ENCODE assay signal across 16 mouse cellular contexts in the genomic region with DNA sequence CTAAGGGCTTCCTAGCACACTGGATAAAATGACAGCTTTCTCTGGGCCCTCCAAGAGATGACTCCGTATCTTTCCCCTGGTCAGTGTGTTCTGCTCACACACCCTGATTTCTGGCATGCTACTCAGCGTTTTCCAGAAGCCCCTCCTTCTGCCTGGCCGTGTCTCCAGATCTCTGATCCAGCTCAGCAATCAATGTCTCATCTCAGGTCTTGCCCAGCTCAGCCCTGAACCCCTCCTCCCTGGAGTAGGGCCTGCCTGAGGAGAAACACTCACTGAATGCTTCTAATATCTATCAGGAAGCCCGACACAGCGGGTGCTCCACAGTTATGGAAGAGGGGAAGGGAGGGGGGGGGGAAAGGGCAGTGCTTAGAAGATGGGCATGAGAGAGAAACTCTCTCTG.
DNase-seq lines count a peak whose midpoint lies in the region; ATAC-seq and TF ChIP-seq lines count a peak whose summit lies in the region.
"Had no signal": no experiment of that assay in that cellular context is flagged by ENCODE, and none has a peak within 500 bp of the region (broad histone marks: within the 10 kb centered on the region; RNA-seq: fewer than 3 reads in every experiment).

No protein-coding gene starts in this region.

- H3K27ac ChIP-seq in heart, embryonic 13.5 days (replicated peaks), result peak overlapping the region; percentile 28; the same call in 1 of the 2 replicates
- H3K27ac ChIP-seq in lung, postnatal 0 days (ENCODE audit: low read length), result no peak overlapping the region
- peak overlapping the region; percentile 30; the same call in 1 of the 2 replicates for H3K27ac ChIP-seq in embryonic facial prominence, embryonic 12.5 days
- H3K27ac ChIP-seq: neural tube, embryonic 12.5 days had no signal

- H3K9me3 ChIP-seq in heart, embryonic 13.5 days, result no peaks in the 10 kb centered on the region
- no peaks in the 10 kb centered on the region for H3K9me3 ChIP-seq in lung, postnatal 0 days (ENCODE audit: low read length)
- H3K9me3 ChIP-seq in embryonic facial prominence, embryonic 12.5 days, result no peaks in the 10 kb centered on the region
- H3K9me3 ChIP-seq: neural tube, embryonic 12.5 days had no signal

- WGBS in heart, embryonic 13.5 days, result 53% methylated on average over 5 of the region's 5 CpGs
- 47% methylated on average over 5 of the region's 5 CpGs for WGBS in lung, postnatal 0 days
- 40% methylated on average over 5 of the region's 5 CpGs for WGBS in embryonic facial prominence, embryonic 12.5 days

- no peak overlapping the region for H3K4me2 ChIP-seq in heart, embryonic 13.5 days
- no peak overlapping the region for H3K4me2 ChIP-seq in lung, postnatal 0 days (replicated peaks; ENCODE audit: low read depth, low read length)
- H3K4me2 ChIP-seq in embryonic facial prominence, embryonic 12.5 days (replicated peaks), result no peak overlapping the region
- H3K4me2 ChIP-seq: liver, embryonic 11.5 days; neural tube, embryonic 12.5 days had no signal

- no peak for TF ChIP-seq EP300 in lung, postnatal 0 days (IDR thresholded peaks at IDR 0.05)

- TF ChIP-seq CTCF in lung, postnatal 0 days (IDR thresholded peaks at IDR 0.05), result no peak

- no peak for DNase-seq in heart, postnatal 4 days
- no peak for DNase-seq in lung, postnatal 0 days (ENCODE audit: low spot score)
- no peak for DNase-seq in lung, postnatal 10 days
- peak; percentile 64 for DNase-seq in skeletal muscle tissue, adult 2 months (ENCODE audit: low read depth, low spot score)
- no peak for DNase-seq in adrenal gland, postnatal 14 days
- DNase-seq in embryo, embryonic 11 days, result no peak
- DNase-seq: adrenal gland, postnatal 10 days; kidney, adult 18-20 months; kidney, postnatal 14 days; lung, postnatal 4 days; midbrain, embryonic 14.5 days had no signal

- peaks cover 8% of the 10 kb centered on the region for H3K4me1 ChIP-seq in heart, embryonic 13.5 days
- no peaks in the 10 kb centered on the region for H3K4me1 ChIP-seq in lung, postnatal 0 days (ENCODE audit: insufficient read depth, low read depth, low read length)
- H3K4me1 ChIP-seq in embryonic facial prominence, embryonic 12.5 days, result no peaks in the 10 kb centered on the region

- H3K27me3 ChIP-seq in heart, embryonic 13.5 days (replicated peaks), result peaks cover 2% of the 10 kb centered on the region; the same call in 1 of the 2 replicates
- no peaks in the 10 kb centered on the region for H3K27me3 ChIP-seq in lung, postnatal 0 days (replicated peaks; ENCODE audit: insufficient read depth, low read length)
- H3K27me3 ChIP-seq in embryonic facial prominence, embryonic 12.5 days, result no peaks in the 10 kb centered on the region
- H3K27me3 ChIP-seq: neural tube, embryonic 12.5 days had no signal

- no peak overlapping the region for H3K4me3 ChIP-seq in heart, embryonic 13.5 days
- H3K4me3 ChIP-seq in lung, postnatal 0 days (ENCODE audit: low read depth, low read length), result no peak overlapping the region
- H3K4me3 ChIP-seq in embryonic facial prominence, embryonic 12.5 days, result no peak overlapping the region
- H3K4me3 ChIP-seq: neural tube, embryonic 12.5 days had no signal

- H3K9ac ChIP-seq in heart, embryonic 13.5 days, result no peak overlapping the region
- no peak overlapping the region for H3K9ac ChIP-seq in lung, postnatal 0 days (replicated peaks; ENCODE audit: low read depth)
- no peak overlapping the region for H3K9ac ChIP-seq in embryonic facial prominence, embryonic 12.5 days
- H3K9ac ChIP-seq: neural tube, embryonic 12.5 days had no signal

- no peaks in the 10 kb centered on the region for H3K36me3 ChIP-seq in heart, embryonic 13.5 days
- no peaks in the 10 kb centered on the region for H3K36me3 ChIP-seq in lung, postnatal 0 days (ENCODE audit: insufficient read depth, low read length)
- no peaks in the 10 kb centered on the region for H3K36me3 ChIP-seq in embryonic facial prominence, embryonic 12.5 days
- H3K36me3 ChIP-seq: G1E; neural tube, embryonic 12.5 days had no signal

- ATAC-seq in heart, embryonic 13.5 days (ENCODE audit: extremely low read depth, insufficient number of reproducible peaks, low FRiP score, low TSS enrichment), result no peak
- 0 out of 2 replicates have a peak, but pooled peaks have one; percentile 14 for ATAC-seq in lung, postnatal 0 days
- no peak for ATAC-seq in embryonic facial prominence, embryonic 12.5 days (ENCODE audit: insufficient number of reproducible peaks, insufficient read depth, low FRiP score, low TSS enrichment)
